Mouse (Mus musculus) kidney, embryonic 14.5 days (tissue): ENCODE measurements at regions not wholly inside any gene's neighbourhood (a gene's known extent, or its start where the extent isn't known, plus 50 kb on each side); places are given as distances from the start of the nearest gene placed in this dataset.

Experiments
- ATAC-seq: fragments of 200-750 bp; cut with Nextera tagmentation; 2 replicates; pipeline ENCODE4 v1.8.0; 2017; ENCODE audit warnings: moderate number of reproducible peaks, mild to moderate bottlenecking, moderate TSS enrichment, moderate library complexity; ENCODE audit not compliant: low FRiP score, low TSS enrichment
- H3K27ac ChIP-seq: fragments of 300-500 bp; sonication (generic); 2 replicates; pipeline ENCODE4 v1.5.1; 2014; ENCODE audit warnings: low read depth, mild to moderate bottlenecking, low read length, moderate library complexity, mixed read lengths
- H3K27me3 ChIP-seq: fragments of 300-500 bp; sonication (generic); 2 replicates; pipeline ENCODE4 v1.6.1; 2014; ENCODE audit warnings: mild to moderate bottlenecking, low read length; ENCODE audit not compliant: control insufficient read depth, insufficient read depth
- H3K36me3 ChIP-seq: fragments of 300-500 bp; sonication (generic); 2 replicates; pipeline ENCODE4 v1.6.1; 2014; ENCODE audit warnings: low read length, mixed read lengths; ENCODE audit not compliant: control insufficient read depth, insufficient read depth
- H3K4me1 ChIP-seq: fragments of 300-500 bp; sonication (generic); 2 replicates; pipeline ENCODE4 v1.6.1; 2014; ENCODE audit warnings: low read length, mixed read lengths; ENCODE audit not compliant: control insufficient read depth, insufficient read depth
- H3K4me2 ChIP-seq: fragments of 300-500 bp; sonication (generic); replicated peaks from 2 replicates; pipeline ENCODE4 v1.6.1; 2014; ENCODE audit warnings: low read depth, mild to moderate bottlenecking, low read length
- H3K4me3 ChIP-seq: fragments of 300-500 bp; sonication (generic); 2 replicates; pipeline ENCODE4 v1.5.1; 2014; ENCODE audit warnings: mild to moderate bottlenecking, low read length
- H3K9ac ChIP-seq: fragments of 300-500 bp; sonication (generic); 2 replicates; pipeline ENCODE4 v1.6.1; 2014; ENCODE audit warnings: low read depth, mild to moderate bottlenecking, low read length, moderate library complexity
- H3K9me3 ChIP-seq: fragments of 300-500 bp; sonication (generic); 2 replicates; pipeline ENCODE4 v1.6.1; 2016; ENCODE audit warnings: low read length; ENCODE audit not compliant: control insufficient read depth
- WGBS: fragments of 180-500 bp; shearing (Covaris S2); extraction: QIAGEN DNeasy Blood & Tissue Kit; methylation state at CpG from one replicate; pipeline ENCODE4 v1.1.7; 2014; 5-methylcytosine and 5-hydroxymethylcytosine counted together

DNA sequence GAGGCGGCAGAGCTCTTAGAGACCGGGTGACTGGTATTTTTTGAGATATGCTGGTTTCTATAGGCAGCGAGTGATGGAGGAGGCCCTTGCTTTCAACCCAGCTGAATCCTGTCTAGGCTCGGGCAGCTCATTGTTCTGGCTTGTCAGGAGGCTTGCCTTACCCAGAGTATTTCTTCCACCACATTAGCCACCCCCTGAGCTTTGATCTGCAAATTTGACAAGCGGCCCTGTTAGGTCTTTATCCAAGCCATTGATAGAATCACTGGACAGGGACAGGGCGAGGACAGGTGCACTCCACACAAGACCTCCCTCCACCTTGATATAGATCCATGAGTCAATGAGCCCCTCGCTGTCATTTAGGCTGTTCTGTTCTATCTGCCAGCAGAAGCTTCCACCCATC, 343.0 kb upstream of the Fam19a5 start:
- Histone ChIP-seq H3K36me3 (no peaks in the 10 kb centered on the region), H3K4me1 (no peaks in the 10 kb centered on the region), H3K4me2 (no peak overlapping the region), H3K9me3 (no peaks in the 10 kb centered on the region), H3K27me3 (no peaks in the 10 kb centered on the region), H3K4me3 (no peak overlapping the region), H3K9ac (no peak overlapping the region), H3K27ac (no peak overlapping the region)
- WGBS, result 74% methylated on average over 7 of the region's 7 CpGs
- ATAC-seq, result no peak

DNA sequence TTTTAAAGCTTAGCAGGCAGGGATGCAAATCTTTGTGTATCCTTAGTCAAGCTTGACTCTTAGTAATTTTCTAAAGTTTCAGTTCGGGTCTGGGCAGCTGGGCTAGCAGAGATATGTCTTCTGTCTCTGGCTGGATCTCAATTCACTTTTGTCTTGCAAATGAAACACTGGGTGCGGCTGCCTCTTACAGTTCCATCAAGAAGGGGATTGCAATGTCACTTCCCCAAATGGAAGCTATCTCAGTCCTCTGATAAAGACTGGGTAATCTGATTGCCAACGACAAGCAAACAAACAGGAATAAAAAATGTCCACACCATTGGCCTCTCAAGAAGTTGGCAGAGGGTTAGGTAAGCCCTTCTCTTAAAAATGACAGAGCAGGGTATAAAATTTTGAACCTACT, 314.1 kb upstream of the Fam19a5 start:
- 73% methylated on average over 3 of the region's 3 CpGs for WGBS
- H3K4me3 ChIP-seq, result no peak overlapping the region
- H3K36me3 ChIP-seq, result no peaks in the 10 kb centered on the region
- H3K27ac ChIP-seq, result no peak overlapping the region
- no peaks in the 10 kb centered on the region for H3K9me3 ChIP-seq
- no peak for ATAC-seq
- H3K4me1 ChIP-seq, result no peaks in the 10 kb centered on the region
- no peak overlapping the region for H3K4me2 ChIP-seq
- H3K9ac ChIP-seq, result no peak overlapping the region
- no peaks in the 10 kb centered on the region for H3K27me3 ChIP-seq

DNA sequence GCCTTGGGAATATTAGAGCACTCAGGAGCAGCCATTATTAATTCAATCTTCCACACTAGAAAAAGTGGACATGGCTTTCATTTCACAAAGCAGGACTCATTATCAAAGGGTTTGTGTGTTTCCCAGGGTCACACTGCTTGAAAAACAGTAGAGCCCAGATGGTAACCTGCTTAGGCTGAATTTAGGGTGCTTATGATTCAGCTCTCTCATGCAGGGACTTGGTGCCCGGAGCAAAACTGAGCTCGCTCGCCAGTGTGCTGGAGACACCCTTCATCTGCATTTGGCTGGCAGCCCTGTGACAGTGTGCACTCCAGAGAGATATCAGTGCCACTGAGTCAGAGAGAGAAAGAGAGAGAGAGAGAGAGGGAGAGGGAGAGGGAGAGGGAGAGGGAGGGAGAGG, 308.0 kb upstream of the Fam19a5 start:
- Histone ChIP-seq H3K4me1 (no peaks in the 10 kb centered on the region), H3K9ac (no peak overlapping the region), H3K36me3 (no peaks in the 10 kb centered on the region), H3K27ac (no peak overlapping the region), H3K27me3 (no peaks in the 10 kb centered on the region), H3K4me3 (no peak overlapping the region), H3K4me2 (no peak overlapping the region), H3K9me3 (no peaks in the 10 kb centered on the region)
- 91% methylated on average over 3 of the region's 3 CpGs for WGBS
- ATAC-seq, result no peak

DNA sequence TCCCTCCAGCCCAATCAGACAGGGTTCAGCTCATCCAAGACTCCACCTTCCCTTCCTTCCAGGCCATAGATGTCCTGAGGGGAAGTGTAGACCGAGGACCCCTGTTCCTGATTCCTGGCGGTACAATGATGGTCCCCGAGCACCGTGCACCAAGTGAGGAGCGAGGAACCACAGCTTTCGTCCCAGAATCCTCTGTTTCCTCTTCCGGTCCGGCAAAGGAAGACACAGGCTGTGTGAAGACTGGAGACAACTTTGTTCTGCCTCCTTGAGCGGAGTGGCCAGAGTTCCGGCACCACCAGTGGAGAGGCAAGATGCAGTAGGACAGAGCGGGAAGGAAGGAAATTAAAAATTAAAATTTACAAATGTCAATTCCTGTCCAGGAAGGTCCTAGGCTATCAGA, 305.0 kb upstream of the Fam19a5 start:
- Histone ChIP-seq H3K4me1 (no peaks in the 10 kb centered on the region), H3K27ac (no peak overlapping the region), H3K4me2 (no peak overlapping the region), H3K27me3 (no peaks in the 10 kb centered on the region), H3K36me3 (no peaks in the 10 kb centered on the region), H3K4me3 (no peak overlapping the region), H3K9me3 (no peaks in the 10 kb centered on the region), H3K9ac (no peak overlapping the region)
- ATAC-seq, result no peak
- 89% methylated on average over 11 of the region's 11 CpGs for WGBS

DNA sequence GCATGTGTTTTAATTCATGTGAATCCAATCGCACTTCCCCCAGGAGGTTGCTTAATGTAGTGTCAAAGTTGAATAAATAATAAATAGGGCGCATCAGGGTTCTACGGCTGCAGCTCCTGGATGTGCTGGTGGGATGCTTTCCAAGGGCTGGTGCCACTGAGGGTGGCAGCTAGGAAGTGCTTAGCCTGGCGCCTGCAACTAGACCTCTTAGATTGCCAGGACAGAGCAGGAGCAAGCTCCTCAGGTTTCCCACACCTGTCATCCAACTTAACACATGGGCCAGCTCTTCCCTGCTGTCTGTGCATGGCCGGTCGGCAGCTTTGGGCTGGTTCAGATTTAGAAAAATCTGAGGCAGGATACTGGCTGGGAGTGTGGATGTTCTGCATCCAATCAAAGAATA, 282.6 kb upstream of the Fam19a5 start:
- ATAC-seq, result no peak
- H3K36me3 ChIP-seq, result no peaks in the 10 kb centered on the region
- no peaks in the 10 kb centered on the region for H3K9me3 ChIP-seq
- no peak overlapping the region for H3K4me3 ChIP-seq
- H3K4me1 ChIP-seq, result no peaks in the 10 kb centered on the region
- WGBS, result 80% methylated on average over 6 of the region's 6 CpGs
- no peak overlapping the region for H3K4me2 ChIP-seq
- no peak overlapping the region for H3K27ac ChIP-seq
- no peaks in the 10 kb centered on the region for H3K27me3 ChIP-seq
- H3K9ac ChIP-seq, result no peak overlapping the region

DNA sequence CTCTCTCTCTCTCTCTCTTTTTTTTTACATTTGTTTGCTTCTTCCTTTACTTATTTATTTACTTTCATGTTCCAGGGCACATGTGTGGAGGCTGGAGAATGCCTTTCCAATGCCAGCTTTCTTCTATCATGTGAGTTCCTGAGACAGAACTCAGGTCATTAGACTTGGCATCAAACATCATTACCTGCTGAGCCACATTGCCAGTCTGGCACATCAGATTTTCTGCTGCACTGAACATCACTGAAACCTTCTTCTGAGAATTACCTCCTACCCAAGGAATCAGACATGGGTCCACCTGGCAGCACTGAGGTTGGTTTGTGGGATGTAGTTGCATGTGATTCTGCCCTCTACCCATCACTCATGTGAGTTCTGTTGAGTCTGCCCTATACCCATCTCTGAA, 279.2 kb upstream of the Fam19a5 start:
- no peak for ATAC-seq

DNA sequence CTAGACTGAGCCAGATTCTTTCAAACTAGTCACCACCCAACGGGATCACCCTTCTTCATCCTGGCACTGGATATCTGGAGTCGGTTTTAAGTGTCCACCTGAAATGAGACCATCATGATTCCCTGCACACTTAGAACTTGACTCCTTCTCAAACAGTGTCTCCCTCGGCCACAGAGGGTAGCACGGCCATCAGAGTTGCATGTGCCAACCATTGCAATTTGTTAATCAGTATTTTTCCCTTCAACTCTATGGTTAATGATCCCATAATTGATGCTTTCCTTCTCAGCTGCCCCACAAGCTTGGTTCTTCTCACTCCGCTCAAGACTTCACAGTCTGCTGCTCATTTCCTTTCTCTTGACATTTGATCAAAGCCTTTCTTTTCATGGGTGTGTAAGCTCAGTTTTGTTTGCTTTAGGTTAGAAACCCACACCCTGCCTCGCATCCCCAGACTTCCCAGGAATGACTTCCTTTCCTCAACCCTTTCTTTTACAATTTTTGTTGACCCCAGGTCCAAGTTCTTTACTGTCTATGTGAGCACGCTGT, 253.0 kb upstream of the Fam19a5 start:
- no peak overlapping the region for H3K9ac ChIP-seq
- ATAC-seq, result peak; percentile 83
- no peaks in the 10 kb centered on the region for H3K9me3 ChIP-seq
- H3K4me2 ChIP-seq, result no peak overlapping the region
- no peak overlapping the region for H3K4me3 ChIP-seq
- H3K36me3 ChIP-seq, result no peaks in the 10 kb centered on the region
- 34% methylated on average over 7 of the region's 7 CpGs for WGBS
- no peaks in the 10 kb centered on the region for H3K4me1 ChIP-seq
- H3K27ac ChIP-seq, result no peak overlapping the region
- no peaks in the 10 kb centered on the region for H3K27me3 ChIP-seq

More for the DNA sequence above, 279.2 kb upstream of the Fam19a5 start:
- Histone ChIP-seq H3K4me2 (no peak overlapping the region), H3K36me3 (no peaks in the 10 kb centered on the region), H3K9ac (no peak overlapping the region), H3K9me3 (no peaks in the 10 kb centered on the region), H3K27ac (no peak overlapping the region), H3K4me3 (no peak overlapping the region), H3K4me1 (no peaks in the 10 kb centered on the region), H3K27me3 (no peaks in the 10 kb centered on the region)

DNA sequence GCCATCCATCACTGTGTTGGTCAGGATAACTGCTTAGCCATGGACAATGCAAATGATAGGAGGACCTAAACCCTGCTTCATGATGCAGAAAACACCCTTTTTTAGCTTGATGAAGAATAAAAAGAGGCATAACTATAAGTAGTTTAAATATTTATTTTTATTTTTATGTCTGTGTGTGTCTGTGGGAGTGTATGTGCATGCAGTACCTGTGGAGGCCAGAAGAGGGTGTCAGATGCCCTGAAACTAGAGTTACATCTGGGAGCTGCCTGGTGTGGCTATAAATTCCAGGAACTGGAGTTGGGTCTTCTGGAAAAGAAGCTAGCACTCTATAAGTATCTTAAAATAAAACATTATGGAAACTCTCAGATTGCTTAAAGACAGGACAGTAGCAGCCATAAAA, 224.2 kb upstream of the Fam19a5 start:
- H3K4me1 ChIP-seq, result no peaks in the 10 kb centered on the region
- no peak for ATAC-seq

DNA sequence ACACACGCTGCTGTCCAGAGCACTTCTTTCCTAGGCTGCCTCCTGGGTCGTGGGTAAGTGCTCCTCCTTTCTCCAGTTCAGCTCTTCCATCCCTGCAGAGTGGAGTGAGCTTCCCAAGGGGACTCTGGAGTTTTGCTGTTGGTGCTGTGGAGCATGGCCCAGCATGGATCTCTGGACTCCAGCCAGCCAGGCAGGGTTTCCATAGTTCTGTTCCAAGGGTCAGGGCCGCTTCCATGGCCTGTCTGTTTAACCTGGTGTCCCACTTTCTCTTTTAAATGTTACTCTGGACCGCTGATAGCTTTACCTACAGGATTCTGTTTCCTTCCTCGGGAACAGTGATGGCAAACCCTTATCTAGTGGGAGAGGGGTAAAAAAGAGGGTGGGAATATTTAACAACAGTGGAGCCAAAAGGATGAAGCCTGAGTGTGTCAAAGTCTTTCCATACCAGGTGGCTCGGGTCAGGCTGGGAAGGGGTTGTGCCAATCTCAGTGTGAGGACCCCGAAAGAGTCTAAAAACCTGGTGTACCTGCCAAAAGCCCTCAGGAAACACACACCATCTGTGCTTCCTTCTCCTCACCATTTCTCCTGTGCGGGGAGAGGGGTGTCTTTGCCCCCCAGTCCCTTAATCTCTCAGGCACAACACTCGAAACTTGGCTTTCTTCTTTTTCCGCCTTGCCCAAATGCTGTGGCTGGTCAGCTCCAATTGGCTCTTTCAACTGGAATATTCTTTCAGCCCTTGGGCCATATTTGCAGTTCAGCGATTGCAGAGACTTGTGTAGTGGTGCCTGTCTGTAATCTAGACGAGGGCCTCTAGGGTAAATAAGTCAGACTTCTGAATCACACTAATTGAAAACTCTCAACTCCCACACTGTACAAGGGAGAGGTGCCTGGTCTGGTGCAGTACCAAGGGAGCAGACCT, 222.8 kb upstream of the Fam19a5 start:
- Histone ChIP-seq H3K9me3 (peaks cover 4% of the 10 kb centered on the region; the same call in 1 of the 2 replicates), H3K4me3 (no peak overlapping the region), H3K4me2 (no peak overlapping the region), H3K9ac (no peak overlapping the region), H3K4me1 (0 out of 2 replicates have a peak, but pooled peaks cover 3% of the 10 kb centered on the region), H3K27me3 (no peaks in the 10 kb centered on the region), H3K27ac (no peak overlapping the region), H3K36me3 (no peaks in the 10 kb centered on the region)
- ATAC-seq, result no peak
- WGBS, result 72% methylated on average over 12 of the region's 12 CpGs

More for the DNA sequence above, 224.2 kb upstream of the Fam19a5 start:
- no peaks in the 10 kb centered on the region for H3K27me3 ChIP-seq
- H3K9me3 ChIP-seq, result peaks cover 4% of the 10 kb centered on the region; the same call in 1 of the 2 replicates
- H3K4me2 ChIP-seq, result no peak overlapping the region
- no peaks in the 10 kb centered on the region for H3K36me3 ChIP-seq
- no peak overlapping the region for H3K27ac ChIP-seq
- no peak overlapping the region for H3K4me3 ChIP-seq
- no peak overlapping the region for H3K9ac ChIP-seq
